Mouse (Mus musculus) heart, adult 2 months (tissue): ENCODE results near the gene Rex1bd.

Experiments
- CTCF ChIP-seq: fragments of 200-600 bp; IDR thresholded peaks from 2 replicates; pipeline ENCODE4 v1.8.1; 2022; ENCODE audit warnings: antibody characterized with exemption, mild to moderate bottlenecking, moderate library complexity
- EP300 ChIP-seq: fragments of 200-500 bp; IDR thresholded peaks from 2 replicates; pipeline ENCODE4 v1.6.1; 2011; ENCODE audit warnings: low read depth, low read length, control low read depth; ENCODE audit not compliant: insufficient read depth

DNA sequence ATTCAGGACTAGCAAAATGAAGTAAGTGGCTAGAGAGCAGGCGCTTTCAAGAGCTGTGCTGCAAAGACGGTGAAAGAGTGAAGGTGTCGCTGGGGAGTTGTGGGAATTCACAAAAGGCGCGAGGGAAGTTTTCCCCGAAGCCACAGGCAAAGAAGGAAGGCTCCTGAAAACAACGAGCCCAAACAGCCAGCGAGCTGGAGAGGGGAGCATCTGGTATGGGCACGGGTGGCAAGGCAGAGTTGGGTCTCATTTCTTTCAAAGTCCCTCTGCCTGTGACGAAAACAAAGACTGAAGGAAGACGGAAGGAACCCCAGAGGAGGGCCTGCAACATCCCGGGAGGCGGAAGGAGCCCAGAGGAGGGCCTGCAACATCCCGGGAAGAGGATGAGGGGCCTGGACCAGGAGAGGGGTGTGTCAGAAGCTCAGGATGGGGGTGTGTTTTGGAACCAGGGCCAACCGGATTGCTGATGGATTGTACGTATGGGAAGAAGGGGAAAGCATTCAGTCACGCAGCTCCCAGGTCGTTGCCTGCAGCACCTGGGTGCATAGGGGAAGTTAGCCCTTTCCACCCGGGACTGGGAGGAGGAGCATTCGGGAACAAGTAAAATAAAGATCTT, 15.6 kb downstream of the Rex1bd start:
- TF ChIP-seq EP300, result no peak
- TF ChIP-seq CTCF, result no peak
